Mouse (Mus musculus): ENCODE measurements at regions not wholly inside any gene's neighbourhood (a gene's known extent, or its start where the extent isn't known, plus 50 kb on each side); places are given as distances from the start of the nearest gene placed in this dataset.
"Not testable (repeated sequence)": the region's sequence is repeated elsewhere in the genome, so short reads cannot be mapped to it uniquely, and the experiment has no call there.

- no peak for DNase-seq
Observed at GRCm38 (mm10) chrX:70606349-70606748, 129.4 kb upstream of the Tmem185a start.

DNA sequence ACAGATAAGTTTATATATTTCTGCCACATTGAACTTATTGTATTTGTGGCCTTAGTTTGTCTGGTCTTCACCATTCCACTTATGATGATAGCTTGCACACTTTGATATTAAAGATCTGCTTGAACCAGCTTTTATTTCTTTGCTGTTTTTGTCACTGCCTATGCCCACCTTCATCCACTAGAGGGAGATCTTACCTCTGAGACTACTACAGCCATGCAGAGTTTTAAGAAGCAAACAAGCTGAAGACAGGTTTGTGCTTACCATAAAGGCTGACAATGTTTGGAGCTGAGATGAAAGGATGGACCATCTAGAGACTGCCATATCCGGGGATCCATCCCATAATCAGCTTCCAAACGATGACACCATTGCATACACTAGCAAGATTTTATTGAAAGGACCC is 105.4 kb upstream of the Tmem185a start:
- DNase-seq, result peak in 1 of 2 experiments; percentile 35

DNA sequence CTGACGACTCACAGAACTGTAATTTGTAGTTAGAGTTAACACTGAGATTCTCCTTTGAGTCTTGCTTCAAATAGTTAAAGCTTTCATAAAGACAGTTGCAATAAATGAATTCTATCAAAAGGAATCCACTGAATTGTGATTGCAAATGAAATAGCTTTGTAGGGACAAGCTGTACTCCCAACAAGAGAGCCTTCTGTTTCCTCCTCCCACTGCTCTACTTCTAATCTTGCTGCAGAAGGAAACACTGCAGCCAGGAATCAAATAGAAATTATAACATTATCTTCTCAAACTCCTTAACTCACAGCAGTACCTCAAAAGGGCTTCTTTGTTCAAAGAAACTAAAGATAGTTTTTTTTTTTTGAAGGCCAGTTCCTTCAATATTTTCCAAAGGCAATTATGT is 103.2 kb upstream of the Tmem185a start:
- DNase-seq, result no peak

GRCm38 (mm10) chrX:70574243-70574642 is 97.3 kb upstream of the Tmem185a start:
- DNase-seq, result not testable (repeated sequence)

DNA sequence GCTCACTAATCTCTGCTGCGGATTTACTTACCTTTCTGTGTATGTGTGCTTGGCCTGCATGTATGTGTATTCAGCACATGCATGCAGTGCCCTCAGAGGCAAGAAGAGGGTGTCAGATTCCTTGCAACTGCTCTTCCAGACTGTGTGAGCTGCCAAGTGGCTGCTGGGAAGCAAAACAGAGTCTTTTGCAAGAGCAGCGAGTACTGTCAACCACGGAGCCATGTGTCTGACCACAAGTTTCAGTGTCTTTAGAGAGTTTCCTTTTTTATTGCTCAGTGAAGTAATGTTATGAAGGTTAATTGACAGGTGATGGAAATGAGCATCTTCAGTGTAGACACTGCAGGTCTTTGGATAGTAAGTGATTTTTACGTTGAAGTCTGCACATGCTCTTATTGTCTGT is 93.6 kb upstream of the Tmem185a start:
- not testable (repeated sequence) for DNase-seq

- peak in 1 of 2 experiments; percentile 9 for DNase-seq
Observed at GRCm38 (mm10) chrX:70569339-70569979, 92.5 kb upstream of the Tmem185a start.

Data from layer of hippocampus, postnatal 36 days (tissue).